Mouse (Mus musculus): Measurements from ENCODE around the gene Rps8.
A peak's percentile ranks its signal among the peaks of the same experiment; 100 is the strongest.

Rps8 gene

GRCm38 (mm10) chr4:117149291-117150211 lies 6.5 kb downstream of the Rps8 start:
- no peak for DNase-seq (ENCODE audit: extremely low read depth, insufficient read length, low spot score)

GRCm38 (mm10) chr4:117148815-117149214 lies 7.2 kb downstream of the Rps8 start:
- DNase-seq (ENCODE audit: extremely low read depth, insufficient read length, low spot score): no peak

- no peak for DNase-seq (ENCODE audit: extremely low read depth, insufficient read length, low spot score)
Observed at GRCm38 (mm10) chr4:117148047-117148713, 7.9 kb downstream of the Rps8 start.

GRCm38 (mm10) chr4:117146176-117146575 lies 9.9 kb downstream of the Rps8 start:
- DNase-seq (ENCODE audit: extremely low read depth, insufficient read length, low spot score): peak; percentile 67

GRCm38 (mm10) chr4:117145248-117145647 lies 10.8 kb downstream of the Rps8 start:
- DNase-seq (ENCODE audit: extremely low read depth, insufficient read length, low spot score): no peak

GRCm38 (mm10) chr4:117143023-117143422 lies 13.0 kb downstream of the Rps8 start:
- DNase-seq (ENCODE audit: extremely low read depth, insufficient read length, low spot score): no peak

GRCm38 (mm10) chr4:117140613-117141012 lies 15.4 kb downstream of the Rps8 start:
- no peak for DNase-seq (ENCODE audit: extremely low read depth, insufficient read length, low spot score)

- DNase-seq (ENCODE audit: extremely low read depth, insufficient read length, low spot score): peak; percentile 49
Observed at GRCm38 (mm10) chr4:117139217-117139612, 16.8 kb downstream of the Rps8 start.

GRCm38 (mm10) chr4:117138295-117139216 lies 17.5 kb downstream of the Rps8 start:
- no peak for DNase-seq (ENCODE audit: extremely low read depth, insufficient read length, low spot score)

- peak; percentile 49 for DNase-seq (ENCODE audit: extremely low read depth, insufficient read length, low spot score)
Observed at GRCm38 (mm10) chr4:117136034-117136433, 20.0 kb downstream of the Rps8 start.

GRCm38 (mm10) chr4:117134601-117134995 lies 21.4 kb downstream of the Rps8 start:
- no peak for DNase-seq (ENCODE audit: extremely low read depth, insufficient read length, low spot score)

GRCm38 (mm10) chr4:117133817-117134600 lies 22.0 kb downstream of the Rps8 start, which contains the start of gene Plk3:
Gene Plk3 (minus strand): TSS chr4:117133963.
- DNase-seq (ENCODE audit: extremely low read depth, insufficient read length, low spot score): peak; percentile 92

GRCm38 (mm10) chr4:117133366-117133796 lies 22.7 kb downstream of the Rps8 start:
- DNase-seq (ENCODE audit: extremely low read depth, insufficient read length, low spot score): peak; percentile 59

- DNase-seq (ENCODE audit: extremely low read depth, insufficient read length, low spot score): no peak
Observed at GRCm38 (mm10) chr4:117132794-117133143, 23.3 kb downstream of the Rps8 start.

- DNase-seq (ENCODE audit: extremely low read depth, insufficient read length, low spot score): no peak
Observed at GRCm38 (mm10) chr4:117131890-117132793, 23.9 kb downstream of the Rps8 start.

- no peak for DNase-seq (ENCODE audit: extremely low read depth, insufficient read length, low spot score)
Observed at GRCm38 (mm10) chr4:117131198-117131597, 24.8 kb downstream of the Rps8 start.

GRCm38 (mm10) chr4:117130790-117131189 lies 25.3 kb downstream of the Rps8 start:
- no peak for DNase-seq (ENCODE audit: extremely low read depth, insufficient read length, low spot score)

- no peak for DNase-seq (ENCODE audit: extremely low read depth, insufficient read length, low spot score)
Observed at GRCm38 (mm10) chr4:117127991-117128686, 27.9 kb downstream of the Rps8 start.
